Mouse (Mus musculus) neural tube, embryonic 12.5 days (tissue): ENCODE measurements around the gene Fyb. TPM values are rescaled to one million over a fixed set of nuclear protein-coding genes. Genes with fewer than 3 reads are reported as not detected.
A peak's percentile ranks its signal among the peaks of the same experiment; 100 is the strongest.

Source experiments
- ATAC-seq: fragments of 200-750 bp; cut with Nextera tagmentation; 2 replicates; pipeline ENCODE4 v1.8.0; 2017; ENCODE audit warnings: low read depth, mild to moderate bottlenecking, moderate TSS enrichment, moderate library complexity; ENCODE audit not compliant: low FRiP score
- H3K27ac ChIP-seq: fragments of 300-500 bp; sonication (generic); 2 replicates; pipeline ENCODE4 v1.5.1; 2016
- H3K27me3 ChIP-seq: fragments of 300-500 bp; sonication (generic); replicated peaks from 2 replicates; pipeline ENCODE4 v1.6.1; 2016; ENCODE audit warnings: mild to moderate bottlenecking
- H3K36me3 ChIP-seq: fragments of 300-500 bp; sonication (generic); 2 replicates; pipeline ENCODE4 v1.6.1; 2016; ENCODE audit warnings: mild to moderate bottlenecking
- H3K4me1 ChIP-seq: fragments of 300-500 bp; sonication (generic); 2 replicates; pipeline ENCODE4 v1.6.1; 2016
- H3K4me2 ChIP-seq: fragments of 300-500 bp; sonication (generic); replicated peaks from 2 replicates; pipeline ENCODE4 v1.6.1; 2016; ENCODE audit warnings: mild to moderate bottlenecking
- H3K4me3 ChIP-seq: fragments of 300-500 bp; sonication (generic); 2 replicates; pipeline ENCODE4 v1.5.1; 2016
- H3K9ac ChIP-seq: fragments of 300-500 bp; sonication (generic); 2 replicates; pipeline ENCODE4 v1.6.1; 2016; ENCODE audit warnings: mild to moderate bottlenecking
- H3K9me3 ChIP-seq: fragments of 300-500 bp; sonication (generic); 2 replicates; pipeline ENCODE4 v1.6.1; 2016; ENCODE audit warnings: mild to moderate bottlenecking
- WGBS: fragments of 180-500 bp; shearing (Covaris S2); methylation state at CpG from one replicate; pipeline ENCODE4 v1.1.7; 2016; 5-methylcytosine and 5-hydroxymethylcytosine counted together
- polyA plus RNA-seq: library from polyadenylated mRNA; unstranded; fragments of >200 nt; fragmentation: Nextera tagmentation; extraction: Ambion mirVana; gene quantifications from 2 replicates; pipeline ENCODE4 v1.2.1, GENCODE M21; 2016

The Fyb gene
- polyA plus RNA-seq, 1 experiment from 2014 or later = 3.2 TPM

DNA sequence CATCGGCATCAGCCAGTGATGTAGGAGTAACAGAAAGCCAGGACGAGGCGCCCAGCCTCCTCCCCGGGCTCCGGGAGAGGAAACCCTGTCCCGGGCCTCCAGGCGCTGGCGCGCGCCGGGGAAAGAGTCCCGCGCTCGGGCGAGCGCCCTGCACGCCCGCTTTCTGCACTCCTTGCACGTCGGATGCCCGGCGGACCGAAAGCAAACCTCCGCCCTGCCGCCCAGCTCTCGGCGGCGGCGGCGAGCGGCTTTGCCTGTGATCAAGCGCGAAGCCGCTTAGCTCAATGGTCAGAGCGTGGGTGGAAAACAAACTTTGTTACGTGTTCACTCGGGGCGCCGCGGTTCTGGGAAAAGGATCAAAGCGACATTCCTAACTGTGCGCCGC lies 184.9 kb downstream of the Fyb start:
- H3K4me1 ChIP-seq = peaks cover 5% of the 10 kb centered on the region
- ATAC-seq = peak; percentile 57
- H3K36me3 ChIP-seq = no peaks in the 10 kb centered on the region
- under 1% methylated on average over 43 of the region's 43 CpGs for WGBS
- peak overlapping the region; percentile 82 for H3K4me2 ChIP-seq
- H3K9me3 ChIP-seq = no peaks in the 10 kb centered on the region
- H3K9ac ChIP-seq = peak overlapping the region; percentile 94
- peak overlapping the region; percentile 91 for H3K4me3 ChIP-seq
- H3K27me3 ChIP-seq = no peaks in the 10 kb centered on the region
- peak overlapping the region; percentile 46; the same call in 1 of the 2 replicates for H3K27ac ChIP-seq

- Histone ChIP-seq H3K4me3 (peak within 1 kb of the TSS; percentile 91), H3K36me3 (no peaks in the 10 kb centered on the region), H3K4me2 (peak within 1 kb of the TSS; percentile 82), H3K9ac (peak within 1 kb of the TSS; percentile 94), H3K9me3 (no peaks in the 10 kb centered on the region), H3K27me3 (no peaks in the 10 kb centered on the region), H3K27ac (peak within 1 kb of the TSS; percentile 90), H3K4me1 (peaks cover 10% of the 10 kb centered on the region)
- peak; percentile 87 for ATAC-seq
- under 1% methylated on average over 66 of the region's 82 CpGs for WGBS
These were observed 185.4 kb downstream of the Fyb start, which contains the start of gene Rictor for GRCm38 (mm10) chr15:6707936-6708525. TSS of gene Rictor (plus strand) at chr15:6708379.

GRCm38 (mm10) chr15:6708526-6709441 lies 186.1 kb downstream of the Fyb start:
- Histone ChIP-seq H3K36me3 (no peaks in the 10 kb centered on the region), H3K9me3 (no peaks in the 10 kb centered on the region), H3K4me1 (peaks cover 14% of the 10 kb centered on the region), H3K9ac (peak overlapping the region; percentile 94), H3K4me3 (peak overlapping the region; percentile 91), H3K27me3 (no peaks in the 10 kb centered on the region), H3K4me2 (peak overlapping the region; percentile 82), H3K27ac (peak overlapping the region; percentile 90)
- ATAC-seq = peak; percentile 81
- WGBS = under 1% methylated on average over 85 of the region's 89 CpGs

DNA sequence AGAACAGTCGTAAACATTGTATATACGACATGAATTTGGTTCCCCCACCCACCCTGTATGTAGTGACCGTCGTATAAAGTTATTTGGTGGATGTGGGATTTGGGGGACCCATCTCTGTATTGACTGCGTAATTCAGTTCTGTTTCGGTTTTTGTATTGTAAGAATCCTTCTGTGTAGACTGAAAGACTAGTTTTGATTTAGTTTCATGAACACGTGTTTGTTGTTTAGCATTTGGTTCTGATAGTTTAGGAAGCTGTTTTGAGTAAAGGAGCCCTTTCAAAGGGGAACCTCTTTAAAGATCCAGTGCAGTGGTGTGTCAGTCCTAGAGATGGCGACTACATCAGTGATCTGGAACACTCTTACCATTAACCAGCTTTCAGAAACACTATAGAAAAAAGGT lies 187.0 kb downstream of the Fyb start:
- no peak for ATAC-seq
- 21% methylated on average over 8 of the region's 8 CpGs for WGBS
- H3K27me3 ChIP-seq = no peaks in the 10 kb centered on the region
- H3K9me3 ChIP-seq = no peaks in the 10 kb centered on the region
- H3K4me2 ChIP-seq = peak overlapping the region; percentile 82
- H3K4me3 ChIP-seq = peak overlapping the region; percentile 91
- peaks cover 16% of the 10 kb centered on the region for H3K4me1 ChIP-seq
- peak overlapping the region; percentile 94 for H3K9ac ChIP-seq
- H3K36me3 ChIP-seq = no peaks in the 10 kb centered on the region
- no peak overlapping the region for H3K27ac ChIP-seq

DNA sequence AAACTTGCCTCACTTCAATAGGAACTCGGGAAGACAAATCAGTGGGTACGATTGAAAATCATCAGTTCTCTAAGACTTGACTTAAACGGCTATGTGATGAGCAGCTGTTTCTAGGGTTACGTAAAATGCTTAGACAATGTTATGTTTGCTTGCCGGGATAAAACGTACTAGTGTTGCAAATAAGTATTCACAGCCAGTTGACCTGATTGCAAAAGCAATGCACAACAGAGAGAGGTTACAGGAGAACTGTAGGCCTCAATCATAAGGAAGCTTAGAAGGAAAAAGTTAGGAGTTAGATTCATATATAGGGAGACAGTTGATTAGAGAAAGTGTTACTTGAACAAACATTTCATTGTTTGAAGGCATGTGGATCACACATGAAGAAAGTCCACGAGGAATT lies 187.7 kb downstream of the Fyb start:
- Histone ChIP-seq H3K4me1 (peaks cover 16% of the 10 kb centered on the region), H3K27ac (no peak overlapping the region), H3K9me3 (no peaks in the 10 kb centered on the region), H3K9ac (no peak overlapping the region), H3K4me3 (no peak overlapping the region), H3K27me3 (no peaks in the 10 kb centered on the region), H3K36me3 (no peaks in the 10 kb centered on the region), H3K4me2 (peak overlapping the region; percentile 82; the same call in 1 of the 2 replicates)
- no peak for ATAC-seq
- 78% methylated on average over 7 of the region's 7 CpGs for WGBS

- Histone ChIP-seq H3K27ac (no peak overlapping the region), H3K4me3 (no peak overlapping the region), H3K9me3 (no peaks in the 10 kb centered on the region), H3K4me2 (no peak overlapping the region), H3K4me1 (peaks cover 16% of the 10 kb centered on the region), H3K27me3 (no peaks in the 10 kb centered on the region), H3K9ac (no peak overlapping the region), H3K36me3 (no peaks in the 10 kb centered on the region)
- ATAC-seq = no peak
- WGBS = 82% methylated on average over 7 of the region's 7 CpGs
These were observed 188.6 kb downstream of the Fyb start for GRCm38 (mm10) chr15:6711226-6711625.

Other genes with a start within 250 kb of the Fyb start
- 38.9 and 46.9 TPM in 2 replicates for gene Dab2, start 223.1 kb upstream of the Fyb start, polyA plus RNA-seq
- gene C9, start 77.5 kb upstream of the Fyb start, polyA plus RNA-seq = not detected in 2 replicates
- gene Rictor, start 185.5 kb downstream of the Fyb start, polyA plus RNA-seq = 54.5 and 55.5 TPM in 2 replicates